Mouse (Mus musculus) embryonic fibroblast, embryonic 13.5 days (primary cell): ENCODE measurements around the gene Dgki. TPM values are rescaled to one million over a fixed set of nuclear protein-coding genes. Genes with fewer than 3 reads are reported as not detected.

Experiments
- H3K27ac ChIP-seq: 2 replicates; pipeline ENCODE4 v1.5.1; 2012; ENCODE audit warnings: low read length, control low read depth, inconsistent platforms; ENCODE audit not compliant: insufficient read depth
- H3K4me1 ChIP-seq: 2 replicates; pipeline ENCODE4 v1.6.1; 2011; ENCODE audit warnings: low read length; ENCODE audit not compliant: control insufficient read depth, insufficient read depth
- H3K4me3 ChIP-seq: 2 replicates; pipeline ENCODE4 v1.5.1; 2011; ENCODE audit warnings: mild to moderate bottlenecking, control low read depth, low read length; ENCODE audit not compliant: insufficient read depth
- CTCF ChIP-seq: IDR thresholded peaks from 2 replicates; pipeline ENCODE4 v1.5.1; 2011; ENCODE audit warnings: mild to moderate bottlenecking, control low read depth, low read length, moderate library complexity, borderline replicate concordance; ENCODE audit not compliant: insufficient read depth
- POLR2A ChIP-seq: IDR thresholded peaks from 2 replicates; pipeline ENCODE4 v1.6.1; 2011; ENCODE audit warnings: low read depth, mild to moderate bottlenecking, control low read depth, low read length, moderate library complexity
- polyA plus RNA-seq: library from polyadenylated mRNA; stranded (reverse); fragments of >200 nt; gene quantifications from 2 replicates; pipeline ENCODE4 v1.2.4, GENCODE M21; 2011; ENCODE audit warnings: low read depth; ENCODE audit not compliant: missing spikeins, insufficient read length

Dgki gene
- polyA plus RNA-seq, 1 experiment = 0.33 TPM

GRCm38 (mm10) chr6:37297744-37298482 is 2.1 kb downstream of the Dgki start:
- no peaks in the 10 kb centered on the region for H3K4me1 ChIP-seq
- TF ChIP-seq CTCF = no peak
- TF ChIP-seq POLR2A = no peak
- H3K4me3 ChIP-seq = no peak overlapping the region
- H3K27ac ChIP-seq = no peak overlapping the region

- H3K4me1 ChIP-seq = no peaks in the 10 kb centered on the region
- no peak overlapping the region for H3K27ac ChIP-seq
- TF ChIP-seq CTCF (no peak), POLR2A (no peak)
- no peak overlapping the region for H3K4me3 ChIP-seq
Observed at GRCm38 (mm10) chr6:37292068-37292467, 7.9 kb downstream of the Dgki start.

GRCm38 (mm10) chr6:37291171-37291570 is 8.8 kb downstream of the Dgki start:
- no peak for TF ChIP-seq POLR2A
- TF ChIP-seq CTCF = no peak
- Histone ChIP-seq H3K4me1 (no peaks in the 10 kb centered on the region), H3K27ac (no peak overlapping the region), H3K4me3 (no peak overlapping the region)

GRCm38 (mm10) chr6:37290691-37291090 is 9.3 kb downstream of the Dgki start:
- TF ChIP-seq CTCF = no peak
- no peak for TF ChIP-seq POLR2A
- no peaks in the 10 kb centered on the region for H3K4me1 ChIP-seq
- H3K27ac ChIP-seq = no peak overlapping the region
- H3K4me3 ChIP-seq = no peak overlapping the region

- TF ChIP-seq POLR2A (no peak), CTCF (no peak)
- no peak overlapping the region for H3K4me3 ChIP-seq
- H3K27ac ChIP-seq = no peak overlapping the region
- H3K4me1 ChIP-seq = peaks cover 7% of the 10 kb centered on the region; the same call in 1 of the 2 replicates
Observed at GRCm38 (mm10) chr6:37286134-37286533, 13.8 kb downstream of the Dgki start.

GRCm38 (mm10) chr6:37284879-37285278 is 15.1 kb downstream of the Dgki start:
- TF ChIP-seq POLR2A = no peak
- no peak for TF ChIP-seq CTCF
- Histone ChIP-seq H3K4me1 (peaks cover 7% of the 10 kb centered on the region; the same call in 1 of the 2 replicates), H3K27ac (no peak overlapping the region), H3K4me3 (no peak overlapping the region)

GRCm38 (mm10) chr6:37283336-37283735 is 16.6 kb downstream of the Dgki start:
- H3K4me3 ChIP-seq = no peak overlapping the region
- no peak for TF ChIP-seq CTCF
- no peak for TF ChIP-seq POLR2A
- H3K27ac ChIP-seq = peak overlapping the region; percentile 40; the same call in 1 of the 2 replicates
- H3K4me1 ChIP-seq = peaks cover 7% of the 10 kb centered on the region; the same call in 1 of the 2 replicates

- TF ChIP-seq CTCF (no peak), POLR2A (no peak)
- Histone ChIP-seq H3K27ac (peak overlapping the region; percentile 40; the same call in 1 of the 2 replicates), H3K4me3 (no peak overlapping the region), H3K4me1 (peaks cover 7% of the 10 kb centered on the region; the same call in 1 of the 2 replicates)
Observed at GRCm38 (mm10) chr6:37282659-37283058, 17.3 kb downstream of the Dgki start.

GRCm38 (mm10) chr6:37276834-37277715 is 22.9 kb downstream of the Dgki start:
- TF ChIP-seq CTCF (no peak), POLR2A (no peak)
- Histone ChIP-seq H3K27ac (no peak overlapping the region), H3K4me3 (no peak overlapping the region), H3K4me1 (peaks cover 11% of the 10 kb centered on the region)
